Mouse (Mus musculus) frontal cortex, postnatal 36 days (tissue): ENCODE results near the gene Vsx1.

ENCODE experiments used
- DNase-seq, 2 experiments: peaks; one replicate each; pipeline ENCODE4 v3.0.0; 2022; ENCODE audit warnings: low spot score in 2 of 2

Gene Vsx1

DNA sequence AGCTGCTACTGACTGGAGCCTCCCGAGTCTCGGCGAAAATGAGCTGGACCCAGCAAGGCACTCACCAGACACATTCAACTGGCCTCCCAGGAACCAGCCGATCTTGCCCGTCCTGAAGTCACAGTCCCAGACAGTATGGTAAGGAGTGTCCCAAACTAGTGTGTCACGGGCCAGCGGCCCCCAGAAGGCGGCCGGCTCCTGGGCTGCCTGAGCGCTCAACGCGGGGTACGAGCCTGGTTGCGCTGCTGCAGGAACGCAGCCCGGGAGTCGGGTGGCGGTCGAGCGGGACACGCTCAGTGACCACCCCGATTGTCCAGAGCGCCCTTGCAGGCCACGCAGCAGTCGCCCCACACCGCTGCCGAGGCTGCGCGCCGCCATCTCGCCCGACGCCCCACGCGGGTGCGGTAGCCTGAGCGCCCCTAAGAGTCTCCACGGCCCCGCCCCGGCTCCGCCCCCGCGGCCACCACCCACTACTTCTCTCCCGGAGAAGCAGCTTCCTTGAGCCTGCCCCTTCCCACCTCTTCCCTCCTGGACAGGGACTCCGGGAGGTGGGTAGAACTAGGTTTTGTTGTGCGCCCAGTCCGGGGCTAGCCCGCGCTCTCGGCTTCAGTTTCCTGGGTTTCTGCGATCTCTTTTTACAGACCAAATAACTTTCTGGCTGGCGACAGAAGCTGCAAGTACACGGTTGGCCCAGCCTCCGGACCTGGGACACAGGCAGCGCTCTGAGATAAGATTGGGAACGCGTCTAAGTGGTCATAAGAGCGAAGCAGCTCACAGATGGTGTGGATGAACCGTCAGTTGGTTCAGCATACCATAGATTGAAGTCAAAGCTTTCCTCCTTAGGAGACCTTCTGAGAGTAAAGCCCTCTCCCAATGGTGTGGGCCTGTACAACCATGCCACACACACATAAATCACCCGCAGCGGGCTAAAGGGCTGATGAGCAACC lies 21.1 kb downstream of the Vsx1 start, which contains the start of gene Acss1:
Gene Acss1, minus strand, starts transcription at position 681 of the 947 bp plus-strand sequence.
- DNase-seq = peak; percentile 51 to 59

- no peak for DNase-seq
Observed at GRCm38 (mm10) chr2:150667065-150667819, 21.9 kb downstream of the Vsx1 start.

GRCm38 (mm10) chr2:150666723-150667064 lies 22.5 kb downstream of the Vsx1 start:
- no peak for DNase-seq

GRCm38 (mm10) chr2:150665534-150666451 lies 23.4 kb downstream of the Vsx1 start:
- DNase-seq = no peak

DNA sequence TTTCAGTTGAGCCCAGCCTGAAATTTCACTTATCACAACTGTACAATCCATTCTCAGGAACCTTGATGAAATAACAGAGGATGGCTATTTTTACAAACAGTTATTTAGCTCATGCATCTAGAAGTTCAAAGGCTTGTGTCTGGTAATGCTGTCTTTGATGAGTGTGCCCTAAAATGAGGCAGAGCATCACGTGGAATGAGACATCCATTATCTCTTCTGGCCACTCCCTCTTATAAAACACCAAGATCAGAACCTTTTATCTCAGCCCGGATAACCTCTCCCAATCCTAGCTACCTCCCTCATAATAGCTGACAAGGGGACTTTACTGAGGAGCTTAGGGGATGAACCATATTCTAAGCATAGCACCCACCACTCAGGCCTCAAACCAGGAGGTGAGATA lies 24.2 kb downstream of the Vsx1 start:
- no peak for DNase-seq

DNA sequence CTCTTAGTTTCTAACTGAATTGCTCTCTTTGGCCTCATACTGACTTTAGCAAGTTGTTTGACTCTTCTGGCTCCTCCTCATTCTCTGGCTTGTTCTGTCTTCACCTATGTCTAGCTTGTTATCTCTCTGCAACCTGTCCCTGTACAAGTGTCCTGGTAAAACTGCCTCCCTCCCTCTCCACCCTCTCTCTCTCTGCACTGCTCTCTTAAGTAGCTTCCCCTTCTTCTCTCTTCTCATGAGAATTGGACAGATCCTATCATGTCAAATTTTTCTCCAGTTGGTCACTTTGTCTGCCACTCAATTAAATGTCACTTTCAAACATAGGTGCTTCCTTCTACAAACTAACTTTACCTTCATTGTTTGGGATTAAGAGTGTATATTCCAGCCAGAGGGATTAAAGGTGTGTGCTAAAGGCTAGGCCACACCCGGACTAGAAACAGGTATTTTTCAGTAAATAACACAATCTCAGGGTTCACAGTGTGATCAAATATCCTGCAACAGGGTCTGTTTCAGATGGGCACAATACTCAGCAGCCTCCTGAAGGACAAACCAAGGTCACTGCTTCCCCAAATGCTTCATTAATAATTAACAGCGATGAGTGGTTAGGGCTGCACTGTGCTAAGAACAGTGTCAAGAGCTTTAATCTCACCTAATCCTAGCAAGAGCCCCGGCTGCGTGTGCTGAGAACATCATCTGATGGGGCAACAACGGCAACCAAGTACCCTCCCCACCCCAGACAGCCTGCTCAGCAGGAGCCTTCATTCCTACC lies 24.8 kb downstream of the Vsx1 start:
- DNase-seq = no peak

DNA sequence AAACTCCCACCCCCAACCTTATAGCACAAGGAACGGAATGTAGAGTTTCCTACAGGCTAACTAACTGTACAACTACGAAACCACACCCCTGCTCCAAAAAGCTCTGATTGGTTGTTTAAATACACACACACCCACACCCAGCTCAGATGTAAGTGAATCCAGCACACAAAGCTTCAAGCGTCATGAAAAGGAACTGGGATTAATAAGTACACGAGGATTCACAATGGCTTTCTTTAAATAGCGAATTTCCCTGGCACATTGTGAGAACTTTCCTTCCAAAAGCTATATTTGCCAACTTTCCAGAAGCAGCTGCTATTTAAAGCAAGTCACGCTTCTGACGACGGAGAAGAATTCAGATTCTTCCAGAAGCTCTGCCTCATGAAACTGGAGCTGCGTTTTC lies 25.9 kb downstream of the Vsx1 start:
- DNase-seq = peak in 1 of 2 experiments; percentile 75

GRCm38 (mm10) chr2:150662007-150662406 lies 27.2 kb downstream of the Vsx1 start:
- no peak for DNase-seq

DNA sequence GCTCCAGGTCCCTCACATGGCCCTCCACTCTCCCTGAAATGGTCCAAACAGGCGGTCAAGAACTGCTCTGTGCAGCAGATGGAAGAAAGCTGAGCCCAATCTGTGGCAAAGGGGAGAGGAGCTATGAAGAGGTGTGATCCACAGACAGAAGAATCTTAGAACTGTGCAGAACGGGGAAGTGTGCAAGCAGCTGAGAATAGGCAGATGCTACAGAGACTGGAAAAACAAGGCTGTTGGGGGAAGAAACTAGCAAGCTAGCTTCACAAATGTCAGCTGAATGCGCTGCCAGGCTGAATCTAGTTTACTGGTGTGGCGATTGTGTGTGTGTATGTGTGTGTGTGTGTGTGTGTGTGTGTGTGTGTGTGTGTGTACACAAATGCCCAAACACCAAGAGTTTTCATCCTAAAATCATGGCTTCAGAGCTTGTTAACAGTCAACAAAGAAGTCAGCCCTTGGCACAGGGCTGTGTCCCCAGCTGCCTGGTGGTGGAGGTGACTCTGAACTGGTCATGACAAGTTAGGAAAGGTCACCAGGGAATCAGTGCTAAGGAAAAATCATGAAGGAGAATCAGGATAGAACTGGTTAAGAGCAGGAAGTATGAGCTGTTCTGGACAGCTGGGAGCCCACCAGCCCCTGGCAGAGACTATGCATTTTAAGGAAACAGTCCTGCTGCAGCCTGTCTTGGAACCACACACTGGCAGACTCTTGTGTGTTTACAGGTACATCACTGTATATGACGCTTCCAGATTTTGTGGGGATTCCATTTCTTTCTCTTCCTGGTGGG lies 28.3 kb downstream of the Vsx1 start:
- no peak for DNase-seq

GRCm38 (mm10) chr2:150660049-150660448 lies 29.1 kb downstream of the Vsx1 start:
- no peak for DNase-seq

- no peak for DNase-seq
Observed at GRCm38 (mm10) chr2:150656975-150657768, 32.0 kb downstream of the Vsx1 start.

DNA sequence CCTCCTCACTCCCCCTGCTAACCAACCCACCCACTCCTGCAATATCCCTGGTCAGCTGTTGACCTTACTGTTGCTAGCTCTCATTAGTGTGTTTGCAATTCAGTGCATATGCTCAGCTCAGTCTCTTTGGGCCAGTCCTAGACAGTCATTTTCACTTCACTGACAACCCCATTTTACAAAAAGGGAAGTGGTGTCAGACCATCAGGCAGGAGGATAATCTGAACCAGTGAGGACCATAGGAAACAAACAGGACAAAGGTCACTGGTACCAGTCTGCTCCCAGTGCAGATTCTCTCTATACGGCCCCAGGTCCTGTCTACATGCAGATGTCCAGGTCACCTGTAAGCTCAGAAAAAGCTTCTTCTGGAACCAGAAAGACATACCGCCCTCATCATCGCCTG lies 33.0 kb downstream of the Vsx1 start:
- no peak for DNase-seq

DNA sequence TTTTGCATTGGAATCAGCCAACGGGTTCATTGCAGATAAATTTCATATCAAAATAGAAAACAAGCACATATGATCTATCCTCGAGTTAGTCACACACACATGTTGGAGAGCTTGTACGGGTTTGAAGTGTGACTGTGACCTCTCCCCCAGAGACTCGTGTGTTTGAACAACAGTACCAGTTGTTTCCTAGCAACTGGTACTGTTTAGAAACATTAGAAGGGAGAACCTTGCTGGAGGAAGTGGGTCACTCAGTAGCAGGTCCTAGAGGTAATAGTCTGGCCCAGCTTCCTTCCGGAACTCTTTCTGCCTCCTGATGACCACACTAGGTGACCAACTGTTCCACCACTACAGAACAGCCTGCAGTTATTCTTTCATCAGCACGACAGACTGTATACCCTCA lies 33.9 kb downstream of the Vsx1 start:
- DNase-seq = no peak

DNA sequence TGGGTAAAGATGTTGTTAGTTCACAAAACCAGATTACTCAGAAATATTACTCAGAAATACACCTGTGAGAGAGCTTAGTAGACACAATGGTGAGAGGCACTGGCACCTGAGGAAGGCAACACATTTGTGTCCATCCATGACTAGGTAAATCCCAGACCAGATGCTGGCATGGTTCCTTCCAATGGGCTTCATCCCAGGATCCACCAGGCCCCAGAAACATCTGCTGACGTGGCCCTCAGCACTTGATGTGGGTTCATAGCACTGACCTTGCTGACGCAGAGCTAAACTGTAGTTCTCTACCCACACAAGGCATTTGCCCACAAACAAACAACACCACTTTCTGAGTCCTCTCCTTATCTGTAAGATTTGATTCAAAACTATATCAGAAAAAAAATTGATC lies 34.3 kb downstream of the Vsx1 start:
- DNase-seq = no peak

DNA sequence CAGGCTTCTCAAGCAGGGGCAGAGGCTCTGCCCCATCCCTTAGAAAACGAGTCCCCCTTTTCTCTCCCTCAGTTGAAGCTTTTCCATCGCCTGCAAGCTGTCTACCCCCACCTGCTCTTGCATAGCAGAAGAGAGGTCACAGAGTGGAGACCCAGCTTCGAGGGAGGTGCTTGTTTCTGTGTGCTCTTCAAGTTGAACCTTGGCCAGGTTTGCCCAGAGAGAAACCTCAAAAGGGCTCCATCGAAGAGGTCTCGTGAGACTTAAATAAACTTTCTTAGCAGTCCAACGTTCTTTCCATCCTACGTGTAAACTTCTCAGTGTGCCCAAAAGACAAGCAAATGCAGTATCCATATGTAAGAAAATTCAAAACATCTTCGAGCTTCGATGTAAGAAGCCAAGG lies 37.8 kb downstream of the Vsx1 start:
- DNase-seq = no peak

GRCm38 (mm10) chr2:150650511-150651074 lies 38.6 kb downstream of the Vsx1 start:
- DNase-seq = no peak

DNA sequence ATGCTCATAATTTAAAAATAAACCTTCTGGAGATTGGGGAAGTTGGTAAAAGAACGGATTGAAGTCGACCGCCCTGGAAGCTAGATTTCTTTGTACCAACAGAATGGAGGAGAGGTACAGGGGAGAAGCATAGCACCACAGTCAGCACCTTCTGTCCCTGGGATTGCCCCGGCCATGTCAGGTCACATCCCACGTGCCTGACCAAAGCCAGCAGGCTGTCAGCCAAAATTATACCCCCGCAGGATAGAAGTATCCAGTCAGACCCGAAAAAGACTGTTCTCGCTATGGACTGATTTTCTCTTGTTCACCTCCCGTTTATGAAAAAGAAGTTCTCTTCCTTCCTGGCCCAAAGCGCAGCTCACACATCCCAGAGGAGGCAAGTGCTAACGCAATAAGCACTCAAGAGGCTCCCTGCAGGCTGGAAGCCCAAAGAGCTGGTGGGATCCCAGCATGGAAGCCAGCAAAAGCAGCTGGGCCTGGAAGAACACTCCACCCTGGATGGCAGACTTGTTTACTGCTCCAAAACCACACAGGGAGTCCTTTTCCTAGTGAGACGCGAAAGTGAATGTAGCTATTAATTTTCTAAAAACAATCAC lies 40.8 kb downstream of the Vsx1 start:
- DNase-seq = no peak

- no peak for DNase-seq
Observed at GRCm38 (mm10) chr2:150647681-150648299, 41.4 kb downstream of the Vsx1 start.
